Mouse (Mus musculus): ENCODE data around the gene Mrpl23. TPM values are rescaled to one million over a fixed set of nuclear protein-coding genes. Genes with fewer than 3 reads are reported as not detected.

Gene Mrpl23
- total RNA-seq (2023) = 21.4 TPM

GRCm38 (mm10) chr7:142532671-142533058 lies at the start of gene Mrpl23:
Mrpl23 (plus strand) TSS chr7:142532686.

DNA sequence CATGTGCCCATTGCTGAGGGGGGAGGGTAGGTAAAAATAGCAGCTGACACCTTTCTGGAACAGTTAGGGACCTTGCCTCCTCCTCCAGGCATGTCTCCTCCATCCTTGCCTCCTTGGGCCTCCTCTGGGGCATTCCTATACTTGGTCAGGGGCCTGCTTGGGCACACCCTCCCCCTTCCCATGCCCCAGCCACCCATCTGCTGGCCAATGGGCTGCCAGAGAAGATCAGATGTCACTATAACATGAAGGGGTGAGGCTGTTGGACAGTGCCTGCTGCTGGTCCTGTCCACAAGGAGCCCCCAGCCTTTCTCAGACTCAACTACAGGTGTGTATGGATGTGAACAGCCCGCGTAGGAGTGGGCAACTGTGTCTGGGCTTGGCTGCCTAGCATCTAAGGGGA lies 33.9 kb upstream of the Mrpl23 start, which contains the start of gene Tnnt3:
Gene Tnnt3 (plus strand): TSS at position 262 of the 400 bp plus-strand sequence.

Other genes starting within 250 kb of the Mrpl23 start
- gene Krtap5-1, start 235.6 kb upstream of the Mrpl23 start, total RNA-seq (2023) = not detected
- gene Krtap5-4, start 229.1 kb upstream of the Mrpl23 start, total RNA-seq (2023) = not detected
- 4.6 TPM for gene Ifitm10, start 158.9 kb upstream of the Mrpl23 start, total RNA-seq (2023)
- 3.8 TPM for gene Gm49369, start 150.0 kb upstream of the Mrpl23 start, total RNA-seq (2023)
- gene Ctsd, start 144.6 kb upstream of the Mrpl23 start, total RNA-seq (2023) = 184 TPM
- gene Syt8, start 97.8 kb upstream of the Mrpl23 start, total RNA-seq (2023) = not detected
- not detected for gene Tnni2, start 90.9 kb upstream of the Mrpl23 start, total RNA-seq (2023)
- 467 TPM for gene Lsp1, start 71.9 kb upstream of the Mrpl23 start, total RNA-seq (2023)
- 20.3 TPM for gene Tnnt3, start 33.9 kb upstream of the Mrpl23 start, total RNA-seq (2023)
- 0.79 TPM for gene Igf2, start 134.1 kb downstream of the Mrpl23 start, total RNA-seq (2023)
- gene Gm49394, start 137.3 kb downstream of the Mrpl23 start, total RNA-seq (2023) = not detected
- not detected for gene Ins2, start 210.7 kb downstream of the Mrpl23 start, total RNA-seq (2023)

Measured in CD4-positive naive resting alpha-beta T cell, adult 76 days (primary cell).